Mouse (Mus musculus) adrenal gland, adult 18-20 months (tissue): ENCODE data around the gene Efcab11. TPM values are rescaled to one million over a fixed set of nuclear protein-coding genes. Genes with fewer than 3 reads are reported as not detected.

Experiments
- DNase-seq, 2 experiments: peaks; one replicate each; pipeline ENCODE4 v3.0.0; 2021 to 2022; ENCODE audit warnings: low spot score in 2 of 2
- total RNA-seq, 2 experiments: library from RNA; stranded (reverse); gene quantifications; 1 replicate in 1 of 2; 2 replicates in 1 of 2; pipeline ENCODE4 v1.2.3; 2021

Efcab11 gene
- total RNA-seq, 2 experiments from 2014 or later: 0.29 TPM; not detected in 1

DNA sequence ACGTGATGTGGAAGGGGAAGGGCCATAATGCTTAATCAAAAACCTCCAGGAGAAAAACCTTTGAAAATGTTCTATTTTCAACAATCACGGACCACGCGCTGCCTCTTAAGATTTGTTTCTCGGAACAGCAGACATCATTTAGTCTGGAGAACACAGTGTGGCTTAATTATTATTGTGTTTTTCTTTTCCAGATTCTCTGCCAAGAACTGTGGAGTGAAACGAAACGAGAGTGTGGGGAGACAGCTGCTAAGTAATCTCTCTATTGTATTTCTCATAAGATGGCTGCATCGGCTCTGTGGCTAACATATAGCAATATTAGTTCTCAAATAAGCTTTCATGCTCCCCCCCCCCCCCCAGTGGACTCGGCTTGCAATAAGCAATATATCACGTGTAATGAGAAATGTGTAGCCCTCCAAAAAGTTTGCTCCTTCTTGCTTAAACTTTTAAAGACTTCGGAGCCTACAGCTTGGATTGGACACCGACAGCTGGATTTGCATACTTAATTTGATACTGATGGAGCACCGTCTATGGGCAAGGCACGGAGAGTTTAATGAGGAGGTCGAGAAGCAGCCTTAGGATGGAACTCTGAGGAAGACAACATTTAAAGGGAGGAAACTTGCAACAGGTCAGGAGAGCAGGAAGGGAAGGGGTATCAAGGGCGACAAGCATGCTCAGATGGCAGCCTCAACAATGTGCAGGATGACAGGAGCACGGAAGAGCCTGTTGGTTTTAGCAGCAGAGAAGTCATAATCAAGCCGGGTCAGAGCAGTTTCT lies 127.1 kb downstream of the Efcab11 start:
- DNase-seq: no peak

GRCm38 (mm10) chr12:99756213-99756612 lies 128.0 kb downstream of the Efcab11 start:
- no peak for DNase-seq

GRCm38 (mm10) chr12:99752986-99753385 lies 131.3 kb downstream of the Efcab11 start:
- no peak for DNase-seq

- no peak for DNase-seq
These were observed 134.8 kb downstream of the Efcab11 start for GRCm38 (mm10) chr12:99749391-99749790.

- no peak for DNase-seq
These were observed 142.6 kb downstream of the Efcab11 start for GRCm38 (mm10) chr12:99741631-99742030.

DNA sequence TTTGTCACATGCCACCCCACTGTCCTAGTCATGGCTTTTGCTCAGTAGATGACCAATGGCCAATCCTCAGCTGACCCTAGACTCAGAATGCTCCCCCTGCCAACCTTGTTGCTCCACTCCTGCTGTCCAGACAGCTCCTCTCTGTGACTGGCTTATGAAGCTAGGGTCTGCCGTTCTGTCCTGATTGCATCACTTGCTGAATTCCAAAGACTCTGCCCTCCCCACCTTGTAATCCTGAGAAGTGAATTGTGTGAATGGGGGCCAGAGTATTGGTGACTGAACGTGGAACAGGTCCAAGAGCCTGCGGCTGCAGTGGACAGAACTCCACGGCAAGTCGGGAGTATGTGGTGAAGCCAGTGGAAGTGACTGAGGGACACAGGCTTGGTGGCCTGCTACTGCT lies 145.0 kb downstream of the Efcab11 start:
- no peak for DNase-seq

- DNase-seq: no peak
These were observed 146.0 kb downstream of the Efcab11 start for GRCm38 (mm10) chr12:99738256-99738655.

DNA sequence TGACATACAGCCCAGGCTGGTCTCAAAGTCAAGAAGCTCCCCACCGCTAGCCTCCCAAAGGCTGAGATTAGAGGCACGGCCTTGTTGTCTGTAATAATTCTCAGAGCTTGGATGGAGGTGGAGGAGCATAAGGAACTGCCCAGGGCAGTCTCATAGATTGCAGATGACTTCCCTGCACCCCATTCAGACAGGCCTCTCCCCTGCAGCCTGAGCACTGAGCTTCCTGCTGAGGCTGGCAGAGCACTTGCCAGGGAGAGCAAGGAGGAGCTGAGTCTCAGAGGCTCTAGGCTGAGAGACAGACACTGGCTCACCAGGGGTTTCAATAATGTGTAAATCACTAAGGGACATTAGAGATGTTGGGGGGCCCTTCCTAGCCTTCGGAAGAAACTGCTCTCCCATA lies 147.3 kb downstream of the Efcab11 start:
- DNase-seq: no peak

DNA sequence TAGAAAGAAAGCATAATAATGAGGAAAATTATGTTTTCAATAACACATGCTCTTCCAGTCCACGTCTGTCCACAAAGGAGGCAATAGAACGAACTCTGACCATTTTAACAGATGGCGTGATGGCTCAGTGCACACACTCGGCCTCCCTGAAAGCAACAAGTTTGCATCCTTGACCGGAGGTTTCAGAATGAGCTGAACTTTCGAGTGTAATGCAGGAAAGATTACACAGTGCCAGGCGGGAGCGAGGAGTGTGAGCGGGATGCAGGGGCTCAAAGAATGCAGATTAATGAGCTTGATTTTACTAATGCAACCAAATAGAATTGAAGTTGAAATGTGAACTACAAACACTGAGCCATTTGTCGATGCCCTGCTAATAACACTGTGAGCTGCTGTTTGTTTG lies 149.1 kb downstream of the Efcab11 start:
- DNase-seq: no peak

DNA sequence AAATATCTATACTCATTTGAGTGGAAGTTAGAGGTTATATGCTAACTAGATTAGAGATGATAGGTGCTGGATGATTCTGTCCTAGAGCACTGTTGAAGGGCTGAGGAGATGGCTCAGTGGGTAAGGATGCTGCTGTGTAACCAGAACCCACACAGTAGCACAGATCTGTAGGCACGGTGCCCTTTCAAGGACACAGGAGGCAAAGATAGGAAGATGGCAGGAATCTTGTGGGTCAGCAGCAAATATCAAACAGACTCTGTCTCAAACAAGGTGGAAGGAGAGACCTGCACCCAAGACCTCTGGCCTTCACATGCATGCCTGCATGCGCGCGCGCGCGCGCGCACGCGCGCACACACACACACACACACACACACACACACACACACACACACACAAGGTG lies 160.0 kb downstream of the Efcab11 start:
- no peak for DNase-seq

DNA sequence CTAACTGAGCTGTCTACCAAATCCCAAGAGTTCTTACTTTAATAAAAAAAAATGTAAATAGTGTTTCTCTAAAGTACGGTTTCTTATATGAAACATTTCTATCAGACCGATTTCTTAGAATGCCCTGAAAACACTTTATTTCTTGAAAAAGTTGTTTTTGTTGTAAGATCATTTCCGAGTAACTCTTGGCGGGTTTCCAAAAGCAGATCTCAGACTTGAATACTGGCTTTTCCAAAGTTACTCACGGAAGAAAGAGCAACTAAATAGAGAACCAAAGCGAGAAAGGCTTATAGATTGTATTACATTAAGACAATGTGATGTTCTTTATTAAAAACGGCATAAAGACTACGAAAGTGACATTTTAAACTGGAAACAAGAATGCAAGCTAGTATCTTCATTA lies 160.4 kb downstream of the Efcab11 start:
- DNase-seq: no peak

DNA sequence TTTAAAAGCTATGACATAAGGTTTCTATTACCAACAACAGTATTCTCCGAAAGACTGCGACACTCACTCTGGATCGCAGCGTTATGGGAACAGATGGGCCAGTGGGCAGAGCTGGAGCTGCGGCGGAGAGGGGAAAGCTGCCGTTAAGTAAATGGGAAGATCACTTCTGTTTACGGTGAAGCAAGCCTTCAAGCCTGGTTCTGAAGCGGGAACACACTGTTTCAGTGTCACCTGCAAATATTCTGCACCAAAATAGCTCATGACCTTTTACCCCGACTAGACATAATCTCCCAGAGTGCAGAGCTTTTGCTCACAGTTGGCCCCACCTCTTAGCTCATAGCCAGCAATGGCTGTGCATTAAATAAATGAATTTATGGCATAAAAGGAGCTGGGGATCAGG lies 162.9 kb downstream of the Efcab11 start:
- no peak for DNase-seq

- no peak for DNase-seq
These were observed 164.5 kb downstream of the Efcab11 start for GRCm38 (mm10) chr12:99719777-99720176.

- no peak for DNase-seq
These were observed 166.1 kb downstream of the Efcab11 start for GRCm38 (mm10) chr12:99718161-99718560.

DNA sequence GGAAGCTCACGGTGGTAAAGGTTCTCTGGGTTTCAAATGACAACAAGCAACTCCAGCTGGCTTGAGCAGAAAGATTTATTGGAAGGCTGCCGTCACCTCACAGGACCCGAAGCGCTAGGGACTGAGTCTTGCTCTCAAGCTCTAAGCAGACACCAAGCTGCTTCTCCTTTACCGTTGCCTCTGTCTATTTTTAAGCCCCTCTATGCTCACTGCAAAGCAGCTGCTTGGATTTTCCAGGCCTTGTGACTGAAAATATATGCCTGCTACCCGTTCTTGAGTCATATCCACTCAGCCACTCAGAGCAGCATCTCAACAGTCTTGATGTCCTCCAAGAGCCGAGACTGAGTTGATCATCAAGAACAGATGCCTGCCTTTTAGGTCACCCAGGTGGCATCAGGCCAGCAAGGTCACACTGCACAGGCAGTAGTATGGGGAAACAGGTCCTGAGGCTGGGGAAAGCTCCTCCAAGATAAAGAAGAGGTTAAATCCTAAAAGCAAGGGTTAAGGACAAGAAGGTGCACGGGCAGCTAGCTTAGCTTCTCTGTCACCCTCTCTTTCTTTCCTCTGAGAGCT lies 168.1 kb downstream of the Efcab11 start:
- no peak for DNase-seq

DNA sequence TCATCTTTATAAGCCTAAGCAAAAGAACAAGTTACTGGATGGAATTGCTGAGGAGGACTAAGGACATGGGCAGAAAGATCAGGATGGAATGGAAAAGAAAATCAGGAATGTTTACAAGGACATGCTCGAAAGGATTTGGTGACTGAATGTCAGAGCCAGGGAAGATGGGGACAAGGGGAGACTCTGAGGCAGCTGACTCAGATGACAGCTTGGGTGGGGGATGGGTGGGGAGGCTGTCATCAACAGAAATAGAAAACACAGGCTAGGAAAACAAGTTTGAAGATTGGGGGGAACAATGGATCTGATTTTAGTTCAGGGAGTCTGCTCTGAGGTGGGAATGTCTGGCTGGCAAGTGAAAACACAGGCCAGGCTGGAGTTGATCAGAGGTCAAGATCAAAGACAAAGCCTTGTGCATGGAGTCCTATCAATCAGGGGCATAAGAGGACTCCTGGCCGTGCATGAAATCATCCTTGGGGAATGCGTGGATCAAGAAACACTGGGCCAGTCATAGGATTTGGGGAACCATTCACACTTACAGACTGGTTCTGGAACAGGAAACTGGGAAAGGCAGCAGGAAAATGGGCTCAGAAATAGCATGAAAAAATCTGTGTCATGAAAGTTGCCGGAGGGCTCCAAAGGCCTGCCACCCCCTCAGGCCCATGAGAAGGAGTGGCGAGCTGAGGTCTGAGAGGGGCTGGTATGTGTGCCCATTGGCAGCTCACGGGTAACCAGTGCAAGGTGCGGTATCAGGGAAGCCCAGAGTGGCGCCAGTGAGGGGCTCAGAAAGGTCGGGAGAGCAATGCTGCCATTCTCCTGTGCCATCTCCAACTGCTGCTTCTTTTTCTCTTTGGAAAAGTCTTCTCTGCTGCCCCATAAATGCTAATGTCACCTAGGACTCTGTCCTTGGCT lies 168.9 kb downstream of the Efcab11 start:
- no peak for DNase-seq

DNA sequence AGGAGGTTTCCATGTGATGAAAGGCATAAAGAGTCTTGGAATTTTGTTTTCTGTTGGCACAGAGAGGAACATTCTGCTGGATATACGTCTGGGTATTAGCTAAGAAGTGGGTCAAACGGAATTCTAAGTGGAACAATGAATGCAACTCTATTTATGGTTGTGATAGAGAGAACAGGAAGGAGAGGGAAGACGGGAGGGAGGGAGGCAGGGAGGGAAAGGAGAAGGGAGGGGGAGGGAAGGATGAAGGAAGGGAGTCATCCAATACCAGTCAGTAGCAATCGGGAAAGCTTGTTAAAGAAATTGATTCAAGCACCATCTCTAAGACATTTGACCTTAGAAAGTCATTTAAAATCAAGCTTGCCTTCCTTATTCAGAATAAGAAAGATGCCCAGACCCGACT lies 172.0 kb downstream of the Efcab11 start:
- DNase-seq: no peak

GRCm38 (mm10) chr12:99702248-99702647 lies 182.0 kb downstream of the Efcab11 start:
- no peak for DNase-seq

GRCm38 (mm10) chr12:99700380-99700779 lies 183.9 kb downstream of the Efcab11 start:
- DNase-seq: no peak

- no peak for DNase-seq
These were observed 184.7 kb downstream of the Efcab11 start for GRCm38 (mm10) chr12:99699379-99700023.

DNA sequence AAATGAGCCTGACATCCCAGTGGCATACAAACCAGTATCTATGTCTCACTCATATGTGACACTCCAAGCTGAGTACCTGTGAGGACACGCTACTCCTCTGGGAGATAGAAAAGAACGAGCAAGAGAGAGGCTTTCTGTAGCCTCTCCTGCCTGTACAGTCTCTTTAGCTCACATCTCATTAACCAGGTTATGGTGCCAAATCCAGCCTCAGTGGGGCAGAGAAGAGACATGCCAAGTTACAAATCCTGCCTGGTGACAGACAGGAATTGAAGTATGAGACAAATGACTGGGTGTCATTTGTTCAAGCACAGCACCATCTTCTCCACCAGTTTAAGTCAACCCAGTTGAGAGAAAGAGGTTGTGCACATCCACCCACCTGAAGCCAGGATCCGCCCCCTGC lies 190.2 kb downstream of the Efcab11 start:
- no peak for DNase-seq
